Mouse (Mus musculus): ENCODE data around the gene Smdt1.

- TF ChIP-seq CTCF (IDR thresholded peaks at IDR 0.05; ENCODE audit: low read depth): peak; percentile 23; the same call in 1 of the 2 replicates
- no peak for TF ChIP-seq EP300 (IDR thresholded peaks at IDR 0.05; ENCODE audit: low read depth)
Measured at GRCm38 (mm10) chr15:82341036-82341501, 2.3 kb downstream of the Smdt1 start.
